Mouse (Mus musculus) CH12.LX (cell line): ENCODE results near the gene Zc3h7b.

Experiments used
- CHD2 ChIP-seq: IDR thresholded peaks from 2 replicates; pipeline ENCODE4 v1.6.1; 2011; ENCODE audit warnings: low read length, improper control_type of control experiment
- CTCF ChIP-seq, 2 experiments: IDR thresholded peaks in 1 of 2; conservative IDR thresholded peaks in 1 of 2; 2 replicates each; pipeline ENCODE4 v1.5.1; 2011 to 2012; ENCODE audit warnings: low read depth in 2 of 2, low read length in 2 of 2, improper control_type of control experiment in 1 of 2, inconsistent platforms in 1 of 2, mild to moderate bottlenecking in 1 of 2, moderate library complexity in 1 of 2
- HCFC1 ChIP-seq: IDR thresholded peaks from 2 replicates; pipeline ENCODE4 v1.6.1; 2012; ENCODE audit warnings: low read depth, mild to moderate bottlenecking, inconsistent platforms, low read length, improper control_type of control experiment
- JUND ChIP-seq: conservative IDR thresholded peaks from 2 replicates; pipeline ENCODE4 v1.6.1; 2011; ENCODE audit warnings: low read depth, low read length, improper control_type of control experiment
- MAFK ChIP-seq: IDR thresholded peaks from 2 replicates; pipeline ENCODE4 v1.6.1; 2011; ENCODE audit warnings: low read length, improper control_type of control experiment; ENCODE audit not compliant: insufficient replicate concordance
- MAX ChIP-seq: IDR thresholded peaks from 2 replicates; pipeline ENCODE4 v1.6.1; 2011; ENCODE audit warnings: low read length, improper control_type of control experiment
- POLR2A ChIP-seq: IDR thresholded peaks from 2 replicates; pipeline ENCODE4 v1.6.1; 2011; ENCODE audit warnings: low read depth, mild to moderate bottlenecking, improper control_type of control experiment, low read length
- USF1 ChIP-seq: IDR thresholded peaks from 2 replicates; pipeline ENCODE4 v1.6.1; 2014; ENCODE audit warnings: low read depth, mild to moderate bottlenecking, inconsistent platforms, low read length, improper control_type of control experiment
- ZC3H11A ChIP-seq: IDR thresholded peaks from 2 replicates; pipeline ENCODE4 v1.6.1; 2012; ENCODE audit warnings: low read depth, mild to moderate bottlenecking, inconsistent platforms, low read length, improper control_type of control experiment

DNA sequence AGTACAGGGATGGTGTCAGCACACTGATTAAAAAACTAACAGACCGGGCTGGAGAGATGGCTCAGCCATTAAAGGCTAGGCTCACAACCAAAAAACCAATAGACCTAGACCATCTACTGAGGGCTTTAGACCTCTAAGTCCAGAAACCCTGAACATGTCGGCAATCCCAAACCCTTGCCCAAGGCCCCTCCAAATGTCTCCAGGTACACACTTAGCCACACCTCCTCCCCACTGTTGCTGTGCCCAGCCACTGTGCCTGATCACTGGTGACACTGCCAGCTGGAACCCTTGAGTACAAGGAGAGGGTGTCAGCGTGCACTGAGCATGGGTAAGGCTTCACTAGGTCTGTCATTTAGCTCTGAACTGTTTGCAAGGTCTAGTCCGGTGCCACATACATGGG lies 53.6 kb downstream of the Zc3h7b start:
- TF ChIP-seq CTCF (conservative IDR thresholded peaks at IDR 0.05 in 1 of 2, IDR thresholded peaks at IDR 0.05 in 1 of 2; ENCODE audit: low read depth in 2 of 2, low read length in 2 of 2) (no peak), USF1 (no peak), HCFC1 (no peak), ZC3H11A (no peak), MAX (no peak), MAFK (no peak), POLR2A (no peak), CHD2 (no peak), JUND (no peak)
